Mouse (Mus musculus) MEL (cell line): Measurements from ENCODE around the gene Fam184b. TPM values are rescaled to one million over a fixed set of nuclear protein-coding genes. Genes with fewer than 3 reads are reported as not detected.
A peak's percentile ranks its signal among the peaks of the same experiment; 100 is the strongest.

Source experiments
- DNase-seq: peaks from one replicate; pipeline ENCODE4 v3.0.0; 2011; ENCODE audit warnings: low read depth, low spot score
- H3K27ac ChIP-seq: 2 replicates; pipeline ENCODE4 v1.5.1; 2012; ENCODE audit warnings: low read depth, mild to moderate bottlenecking, control low read depth, low read length, moderate library complexity; ENCODE audit not compliant: control insufficient read depth
- H3K27me3 ChIP-seq, 2 experiments: fragments of 150-350 bp in 1 of 2; sonication (generic) in 1 of 2; 2 replicates each; pipeline ENCODE4 v1.6.1; 2012; ENCODE audit warnings: low read length in 2 of 2, mild to moderate bottlenecking in 2 of 2, improper control_type of control experiment in 1 of 2, moderate library complexity in 1 of 2; ENCODE audit not compliant: insufficient read depth in 2 of 2, control insufficient read depth in 1 of 2
- H3K36me3 ChIP-seq, 2 experiments: 2 replicates each; pipeline ENCODE4 v1.6.1; 2012 to 2014; ENCODE audit warnings: low read length in 2 of 2, improper control_type of control experiment in 1 of 2, inconsistent platforms in 1 of 2, mild to moderate bottlenecking in 1 of 2; ENCODE audit not compliant: insufficient read depth in 2 of 2, control insufficient read depth in 1 of 2
- H3K4me1 ChIP-seq, 2 experiments: fragments of 150-350 bp in 1 of 2; sonication (generic) in 1 of 2; 2 replicates each; pipeline ENCODE4 v1.6.1; 2012; ENCODE audit warnings: low read length in 2 of 2, improper control_type of control experiment in 1 of 2, mild to moderate bottlenecking in 1 of 2; ENCODE audit not compliant: insufficient read depth in 2 of 2, control insufficient read depth in 1 of 2
- H3K4me3 ChIP-seq, 2 experiments: fragments of 150-350 bp in 1 of 2; sonication (generic) in 1 of 2; 2 replicates each; pipeline ENCODE4 v1.5.1; 2012; ENCODE audit warnings: low read depth in 2 of 2, low read length in 2 of 2, mild to moderate bottlenecking in 2 of 2, moderate library complexity in 2 of 2, control low read depth in 1 of 2, improper control_type of control experiment in 1 of 2; ENCODE audit not compliant: control insufficient read depth in 1 of 2, insufficient read depth in 1 of 2
- H3K79me2 ChIP-seq: 2 replicates; pipeline ENCODE4 v1.6.1; 2012; ENCODE audit warnings: mild to moderate bottlenecking, low read length, moderate library complexity; ENCODE audit not compliant: control insufficient read depth, poor library complexity, insufficient read depth
- H3K9ac ChIP-seq: 2 replicates; pipeline ENCODE4 v1.6.1; 2012; ENCODE audit warnings: low read depth, mild to moderate bottlenecking, control low read depth, low read length, moderate library complexity; ENCODE audit not compliant: control insufficient read depth, poor library complexity, severe bottlenecking
- H3K9me3 ChIP-seq: fragments of 150-350 bp; sonication (generic); replicated peaks from 2 replicates; pipeline ENCODE4 v1.6.1; 2012; ENCODE audit warnings: mild to moderate bottlenecking, low read length, improper control_type of control experiment, moderate library complexity; ENCODE audit not compliant: insufficient read depth
- BHLHE40 ChIP-seq: IDR thresholded peaks from 2 replicates; pipeline ENCODE4 v1.6.1; 2012; ENCODE audit warnings: low read depth, mild to moderate bottlenecking, inconsistent platforms, low read length, improper control_type of control experiment, borderline replicate concordance
- ELF1 ChIP-seq: IDR thresholded peaks from 2 replicates; pipeline ENCODE4 v1.6.1; 2014; ENCODE audit warnings: low read depth, mild to moderate bottlenecking, inconsistent platforms, low read length, improper control_type of control experiment, moderate library complexity
- EP300 ChIP-seq, 2 experiments: IDR thresholded peaks; 2 replicates each; pipeline ENCODE4 v1.6.1; 2011; ENCODE audit warnings: improper control_type of control experiment in 2 of 2, low read length in 2 of 2, low read depth in 1 of 2, mild to moderate bottlenecking in 1 of 2
- ETS1 ChIP-seq: IDR thresholded peaks from 2 replicates; pipeline ENCODE4 v1.6.1; 2012; ENCODE audit warnings: low read depth, mild to moderate bottlenecking, inconsistent platforms, low read length, improper control_type of control experiment, moderate library complexity
- GATA1 ChIP-seq: IDR thresholded peaks from 2 replicates; pipeline ENCODE4 v1.6.1; 2011; ENCODE audit warnings: low read depth, low read length, improper control_type of control experiment
- KAT2A ChIP-seq: conservative IDR thresholded peaks from 2 replicates; pipeline ENCODE4 v1.6.1; 2012; ENCODE audit warnings: low read depth, low read length, improper control_type of control experiment, inconsistent platforms
- MAFK ChIP-seq: IDR thresholded peaks from 2 replicates; pipeline ENCODE4 v1.6.1; 2011; ENCODE audit warnings: low read depth, mild to moderate bottlenecking, low read length, improper control_type of control experiment, borderline replicate concordance
- MAZ ChIP-seq: IDR thresholded peaks from 2 replicates; pipeline ENCODE4 v1.6.1; 2012; ENCODE audit warnings: low read depth, mild to moderate bottlenecking, inconsistent platforms, low read length, improper control_type of control experiment
- MYB ChIP-seq: IDR thresholded peaks from 2 replicates; pipeline ENCODE4 v1.6.1; 2011; ENCODE audit warnings: mild to moderate bottlenecking, low read depth, low read length, improper control_type of control experiment
- MYC ChIP-seq: IDR thresholded peaks from 2 replicates; pipeline ENCODE4 v1.6.1; 2011; ENCODE audit warnings: low read depth, mild to moderate bottlenecking, low read length, improper control_type of control experiment, moderate library complexity
- NRF1 ChIP-seq: IDR thresholded peaks from 2 replicates; pipeline ENCODE4 v1.6.1; 2014; ENCODE audit warnings: low read depth, mild to moderate bottlenecking, inconsistent platforms, low read length, improper control_type of control experiment, moderate library complexity; ENCODE audit not compliant: poor library complexity, insufficient read depth, severe bottlenecking
- POLR2AphosphoS5 ChIP-seq: IDR thresholded peaks from 2 replicates; pipeline ENCODE4 v1.6.1; 2012; ENCODE audit warnings: low read depth, borderline replicate concordance, mild to moderate bottlenecking, inconsistent platforms, low read length, moderate library complexity, mixed read lengths
- RCOR1 ChIP-seq: IDR thresholded peaks from 2 replicates; pipeline ENCODE4 v1.6.1; 2012; ENCODE audit warnings: low read depth, mild to moderate bottlenecking, inconsistent platforms, low read length, improper control_type of control experiment
- SIN3A ChIP-seq: IDR thresholded peaks from 2 replicates; pipeline ENCODE4 v1.6.1; 2012; ENCODE audit warnings: low read length, improper control_type of control experiment, inconsistent platforms
- TBP ChIP-seq: IDR thresholded peaks from 2 replicates; pipeline ENCODE4 v1.8.0; 2011; ENCODE audit warnings: low read depth, low read length, improper control_type of control experiment
- USF1 ChIP-seq: IDR thresholded peaks from 2 replicates; pipeline ENCODE4 v1.6.1; 2014; ENCODE audit warnings: low read depth, mild to moderate bottlenecking, inconsistent platforms, low read length, improper control_type of control experiment, moderate library complexity
- ZMIZ1 ChIP-seq: IDR thresholded peaks from 2 replicates; pipeline ENCODE4 v1.6.1; 2012; ENCODE audit warnings: low read depth, mild to moderate bottlenecking, inconsistent platforms, low read length, improper control_type of control experiment, moderate library complexity
- polyA plus RNA-seq, 2 experiments: library from polyadenylated mRNA; stranded (reverse) in 1 of 2; unstranded in 1 of 2; fragments of >175 nt in 1 of 2; fragments of >200 nt in 1 of 2; gene quantifications; 2 replicates each; pipeline versions ENCODE4 v1.2.1 to v1.2.4; 2012; ENCODE audit warnings: low replicate concordance in 2 of 2, low read depth in 1 of 2; ENCODE audit not compliant: insufficient read length in 2 of 2, insufficient read depth in 1 of 2, missing spikeins in 1 of 2
- total RNA-seq: library from RNA; depleted of rRNA; stranded (reverse); fragments of 300-350 nt; gene quantifications from 2 replicates; pipeline ENCODE4 v1.2.3, GENCODE M21; 2012

The Fam184b gene
- total and polyA plus RNA-seq, 3 experiments: under 0.01 to 0.06 TPM; not detected in 1

DNA sequence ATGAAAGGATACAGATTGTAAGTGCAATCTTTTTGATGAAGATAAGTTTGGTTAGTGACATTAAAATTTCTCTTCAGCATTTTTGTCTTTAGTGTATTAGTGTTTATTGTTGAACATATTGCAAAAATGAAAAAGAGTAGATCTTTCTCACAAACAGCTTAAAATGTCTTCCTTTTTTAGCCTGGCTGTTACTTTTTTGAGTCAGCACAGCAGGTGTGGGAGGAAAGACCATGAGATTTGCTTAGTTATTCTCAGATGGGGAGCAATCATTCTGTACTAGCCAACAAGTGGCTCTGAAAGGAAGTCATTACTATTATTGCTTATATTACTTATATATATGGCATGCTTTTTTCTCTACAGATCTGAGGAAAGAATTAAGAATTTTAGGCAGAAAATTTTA, 40.5 kb upstream of the Fam184b start:
- no peaks in the 10 kb centered on the region for H3K27me3 ChIP-seq
- TF ChIP-seq BHLHE40: no peak
- no peak for TF ChIP-seq NRF1
- TF ChIP-seq TBP: no peak
- no peak for TF ChIP-seq USF1
- TF ChIP-seq POLR2AphosphoS5: no peak
- no peak for TF ChIP-seq MAZ
- no peak for TF ChIP-seq MAFK
- no peak for TF ChIP-seq ZMIZ1
- no peak for TF ChIP-seq ETS1
- no peak for TF ChIP-seq EP300 (IDR thresholded peaks at IDR 0.05; ENCODE audit: low read depth in 1 of 2, low read length in 2 of 2)
- no peak for TF ChIP-seq KAT2A
- TF ChIP-seq MYC: no peak
- TF ChIP-seq SIN3A: no peak
- TF ChIP-seq RCOR1: no peak
- TF ChIP-seq, all 39 proteins: peak for 0
- H3K9ac ChIP-seq: no peak overlapping the region
- peaks cover 4 to 7% of the 10 kb centered on the region in 2 experiments for H3K4me1 ChIP-seq
- H3K36me3 ChIP-seq: peaks cover 12 to 35% of the 10 kb centered on the region in 2 experiments
- no peak overlapping the region for H3K4me3 ChIP-seq
- no peaks in the 10 kb centered on the region for H3K9me3 ChIP-seq
- H3K79me2 ChIP-seq: no peaks in the 10 kb centered on the region
- DNase-seq: no peak
- no peak overlapping the region for H3K27ac ChIP-seq

DNA sequence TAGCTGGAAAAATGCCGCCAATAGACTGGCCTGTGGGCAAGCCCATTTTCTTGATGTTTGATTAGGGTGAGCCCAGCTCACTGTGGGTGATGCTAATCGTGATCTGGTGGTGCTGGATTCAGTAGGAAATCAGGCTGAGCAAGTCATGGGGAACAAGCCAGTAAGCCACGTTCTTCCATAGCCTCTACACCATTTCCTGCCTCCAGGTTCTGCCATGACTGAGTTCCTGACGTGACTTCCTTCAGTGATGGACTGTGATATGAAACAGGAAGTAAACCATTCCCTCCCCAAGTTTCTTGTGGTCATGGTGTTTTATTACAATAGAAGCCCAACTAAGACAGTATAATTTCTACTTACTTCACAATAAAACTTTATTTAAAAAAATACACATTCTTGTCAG, 38.2 kb upstream of the Fam184b start:
- Histone ChIP-seq H3K27ac (no peak overlapping the region), H3K9me3 (no peaks in the 10 kb centered on the region), H3K4me1 (peaks cover 0 to 4% of the 10 kb centered on the region in 2 experiments; a peak in 2 of 4 replicates), H3K9ac (no peak overlapping the region), H3K27me3 (no peaks in the 10 kb centered on the region), H3K36me3 (peaks cover 7 to 37% of the 10 kb centered on the region in 2 experiments), H3K79me2 (0 out of 2 replicates have a peak, but pooled peaks cover 2% of the 10 kb centered on the region), H3K4me3 (no peak overlapping the region)
- peak; percentile 64 for DNase-seq
- TF ChIP-seq ELF1: peak; percentile 45; the same call in 1 of the 2 replicates
- TF ChIP-seq GATA1: 0 out of 2 replicates have a peak, but pooled peaks have one; percentile 2
- no peak for TF ChIP-seq MYB
- no peak for TF ChIP-seq EP300 (IDR thresholded peaks at IDR 0.05; ENCODE audit: low read depth in 1 of 2, low read length in 2 of 2)
